Mouse (Mus musculus) stomach, postnatal 0 days (tissue): ENCODE data around the gene Nek5.

Source experiments
- CTCF ChIP-seq: IDR thresholded peaks from 2 replicates; pipeline ENCODE4 v1.5.1; 2016; ENCODE audit warnings: antibody characterized with exemption, low read depth, mild to moderate bottlenecking, moderate library complexity
- EP300 ChIP-seq: optimal IDR thresholded peaks from 2 replicates; pipeline ENCODE3; 2016; ENCODE audit warnings: antibody characterized with exemption

DNA sequence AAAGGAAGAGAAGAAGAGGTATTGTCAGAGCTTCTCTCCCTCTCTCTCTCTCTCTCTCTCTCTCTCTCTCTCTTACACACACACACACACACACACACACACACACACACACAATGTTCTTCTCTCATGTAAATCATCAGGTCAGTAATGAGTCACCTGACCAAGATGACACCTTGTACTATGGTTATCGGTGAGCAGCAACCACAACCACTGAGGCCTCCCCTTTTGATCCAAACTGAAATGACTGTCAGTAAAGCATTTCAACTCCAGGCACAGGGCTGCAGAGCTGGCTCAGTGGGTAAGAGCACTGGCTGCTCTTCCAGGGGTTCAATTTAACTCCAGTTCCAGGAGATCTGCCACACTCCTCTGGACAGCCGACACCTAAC lies 69.4 kb downstream of the Nek5 start:
- no peak for TF ChIP-seq CTCF
- TF ChIP-seq EP300, result no peak
